Mouse (Mus musculus) CD4-positive naive resting alpha-beta T cell, adult 76 days (primary cell): Measurements from ENCODE around the gene Gm49425. TPM values are rescaled to one million over a fixed set of nuclear protein-coding genes. Genes with fewer than 3 reads are reported as not detected.

Experiments
- total RNA-seq: library from RNA; stranded (reverse); gene quantifications from one replicate; pipeline ENCODE4 v1.2.4, GENCODE M21; 2023

Gm49425 gene
- not detected for total RNA-seq

GRCm38 (mm10) chr15:101517161-101517560 is at the start of gene Gm49425:
TSS of gene Gm49425 (minus strand) at chr15:101517261.

GRCm38 (mm10) chr15:101562850-101563249 is 45.8 kb upstream of the Gm49425 start, which contains the start of gene Krt90:
TSS of gene Krt90 (minus strand) at chr15:101562950.

GRCm38 (mm10) chr15:101550567-101550966 is 33.5 kb upstream of the Gm49425 start, which contains the start of gene Krt82:
TSS of gene Krt82 (minus strand) at chr15:101550667.

GRCm38 (mm10) chr15:101532720-101533119 is 15.7 kb upstream of the Gm49425 start, which contains the start of gene Krt84:
TSS of gene Krt84 (minus strand) at chr15:101532820.

GRCm38 (mm10) chr15:101491431-101491830 is 25.6 kb downstream of the Gm49425 start, which contains the start of gene Krt83:
TSS of gene Krt83 (minus strand) at chr15:101491512.

GRCm38 (mm10) chr15:101472952-101473528 is 44.0 kb downstream of the Gm49425 start, which contains the start of gene Krt86:
TSS of gene Krt86 (plus strand) at chr15:101473478.

Other genes with a start within 250 kb of the Gm49425 start
- 72.6 TPM for gene Atg101, start 233.0 kb downstream of the Gm49425 start, total RNA-seq
- gene 6030408B16Rik, start 224.0 kb downstream of the Gm49425 start, total RNA-seq: 1.2 TPM
- gene Krt80, start 147.1 kb downstream of the Gm49425 start, total RNA-seq: 1.6 TPM
- not detected for gene Krt7, start 106.2 kb downstream of the Gm49425 start, total RNA-seq
- gene Krt87, start 78.5 kb downstream of the Gm49425 start, total RNA-seq: not detected
- not detected for gene Krt88, start 69.5 kb downstream of the Gm49425 start, total RNA-seq
- gene Krt81, start 53.5 kb downstream of the Gm49425 start, total RNA-seq: not detected
- gene Krt86, start 43.8 kb downstream of the Gm49425 start, total RNA-seq: not detected
- gene Krt83, start 25.7 kb downstream of the Gm49425 start, total RNA-seq: not detected
- gene Krt84, start 15.6 kb upstream of the Gm49425 start, total RNA-seq: not detected
- gene Krt82, start 33.4 kb upstream of the Gm49425 start, total RNA-seq: not detected
- gene Krt90, start 45.7 kb upstream of the Gm49425 start, total RNA-seq: not detected
- gene Krt75, start 56.6 kb upstream of the Gm49425 start, total RNA-seq: not detected
- gene Gm5414, start 110.9 kb upstream of the Gm49425 start, total RNA-seq: not detected
- gene Gm5478, start 130.1 kb upstream of the Gm49425 start, total RNA-seq: not detected
- not detected for gene Krt6b, start 163.0 kb upstream of the Gm49425 start, total RNA-seq
- not detected for gene Krt6a, start 177.0 kb upstream of the Gm49425 start, total RNA-seq
- not detected for gene Krt5, start 195.6 kb upstream of the Gm49425 start, total RNA-seq
- gene Krt71, start 225.8 kb upstream of the Gm49425 start, total RNA-seq: not detected